Comparison of ENCODE assay signal across 30 mouse cellular contexts in genomic region chr16:56867591-56867990, GRCm38 (mm10). TPM values are rescaled to one million over a fixed set of nuclear protein-coding genes. Genes with fewer than 3 reads are reported as not detected.
DNase-seq lines count a peak whose midpoint lies in the region; ATAC-seq and TF ChIP-seq lines count a peak whose summit lies in the region.
"Had no signal": no experiment of that assay in that cellular context is flagged by ENCODE, and none has a peak within 500 bp of the region (broad histone marks: within the 10 kb centered on the region; RNA-seq: fewer than 3 reads in every experiment).

No protein-coding gene starts in this region.

- no peak for TF ChIP-seq CTCF in lung, postnatal 0 days (IDR thresholded peaks at IDR 0.05)
- TF ChIP-seq CTCF in liver, postnatal 0 days (IDR thresholded peaks at IDR 0.05; ENCODE audit: low read depth), result no peak

- peak; percentile 64; the same call in 1 of the 2 replicates for ATAC-seq in lung, embryonic 16.5 days (ENCODE audit: low read depth)
- ATAC-seq in lung, postnatal 0 days, result no peak
- ATAC-seq in liver, postnatal 0 days, result no peak
- ATAC-seq: activated CD4-positive, CD25-positive, alpha-beta regulatory T cell, adult 4 months; forebrain, embryonic 14.5 days; inflammation-experienced regulatory T-cells, adult 6 months; midbrain, embryonic 13.5 days had no signal

- DNase-seq in kidney, postnatal 4 days, result peak; percentile 17 to 19
- DNase-seq in kidney, adult 11 months, result no peak
- no peak for DNase-seq in lung, postnatal 0 days (ENCODE audit: low spot score)
- peak; percentile 3 to 12 for DNase-seq in layer of hippocampus, adult 8-10 months (ENCODE audit: low spot score in 2 of 2)
- DNase-seq in layer of hippocampus, postnatal 36 days, result peak; percentile 5 to 7
- DNase-seq in liver, postnatal 0 days, result no peak
- DNase-seq in spleen, postnatal 36 days (ENCODE audit: low spot score in 2 of 2), result no peak
- DNase-seq: adrenal gland, adult 2 months; B cell, adult 2 months; cerebellum, adult 11 months; cerebellum, adult 9-10 months; cerebellum, postnatal 36 days; gastrocnemius, postnatal 10 days; heart, postnatal 14 days; kidney, adult 2 months; kidney, postnatal 25 days; liver; lung, postnatal 4 days; thymus, postnatal 14 days had no signal

- 34% methylated on average over 4 of the region's 4 CpGs for WGBS in lung, embryonic 16.5 days
- WGBS in lung, postnatal 0 days, result 44% methylated on average over 4 of the region's 4 CpGs
- 66% methylated on average over 4 of the region's 4 CpGs for WGBS in liver, postnatal 0 days (ENCODE audit: insufficient replicate concordance)

- H3K4me1 ChIP-seq in lung, embryonic 16.5 days (replicated peaks; ENCODE audit: control insufficient read depth, insufficient read depth, low read length), result peaks cover 2% of the 10 kb centered on the region; the same call in 1 of the 2 replicates
- no peaks in the 10 kb centered on the region for H3K4me1 ChIP-seq in lung, postnatal 0 days (ENCODE audit: insufficient read depth, low read depth, low read length)
- no peaks in the 10 kb centered on the region for H3K4me1 ChIP-seq in liver, postnatal 0 days (ENCODE audit: insufficient read depth)
- H3K4me1 ChIP-seq: heart, embryonic 13.5 days; hindbrain, embryonic 10.5 days; hindbrain, embryonic 15.5 days; megakaryocyte, embryonic 14.5 days; midbrain, embryonic 13.5 days; neural tube, embryonic 13.5 days had no signal

- H3K36me3 ChIP-seq in lung, embryonic 16.5 days (ENCODE audit: control insufficient read depth, insufficient read depth, low read length), result no peaks in the 10 kb centered on the region
- no peaks in the 10 kb centered on the region for H3K36me3 ChIP-seq in lung, postnatal 0 days (ENCODE audit: insufficient read depth, low read length)
- no peaks in the 10 kb centered on the region for H3K36me3 ChIP-seq in liver, postnatal 0 days (replicated peaks; ENCODE audit: insufficient read depth, low read length)
- H3K36me3 ChIP-seq: heart, embryonic 13.5 days; hindbrain, embryonic 10.5 days; hindbrain, embryonic 15.5 days; midbrain, embryonic 13.5 days; neural tube, embryonic 13.5 days had no signal

- H3K4me3 ChIP-seq in lung, embryonic 16.5 days (ENCODE audit: low read length), result no peak overlapping the region
- no peak overlapping the region for H3K4me3 ChIP-seq in lung, postnatal 0 days (ENCODE audit: low read depth, low read length)
- no peak overlapping the region for H3K4me3 ChIP-seq in liver, postnatal 0 days (ENCODE audit: low read depth, low read length)
- H3K4me3 ChIP-seq: heart, embryonic 13.5 days; hindbrain, embryonic 10.5 days; hindbrain, embryonic 15.5 days; megakaryocyte, embryonic 14.5 days; midbrain, embryonic 13.5 days; neural tube, embryonic 13.5 days had no signal

- no peaks in the 10 kb centered on the region for H3K9me3 ChIP-seq in lung, embryonic 16.5 days (ENCODE audit: control insufficient read depth, low read length)
- H3K9me3 ChIP-seq in lung, postnatal 0 days (ENCODE audit: low read length), result no peaks in the 10 kb centered on the region
- H3K9me3 ChIP-seq in liver, postnatal 0 days (ENCODE audit: low read length), result no peaks in the 10 kb centered on the region
- H3K9me3 ChIP-seq: heart, embryonic 13.5 days; hindbrain, embryonic 10.5 days; hindbrain, embryonic 15.5 days; midbrain, embryonic 13.5 days; neural tube, embryonic 13.5 days had no signal

- H3K9ac ChIP-seq in lung, embryonic 16.5 days (ENCODE audit: low read length), result no peak overlapping the region
- H3K9ac ChIP-seq in lung, postnatal 0 days (replicated peaks; ENCODE audit: low read depth), result no peak overlapping the region
- no peak overlapping the region for H3K9ac ChIP-seq in liver, postnatal 0 days (replicated peaks)
- H3K9ac ChIP-seq: heart, embryonic 13.5 days; hindbrain, embryonic 15.5 days; liver, embryonic 14.5 days; midbrain, embryonic 13.5 days; neural tube, embryonic 13.5 days had no signal

- no peak overlapping the region for H3K27ac ChIP-seq in lung, embryonic 16.5 days (ENCODE audit: low read length)
- H3K27ac ChIP-seq in lung, postnatal 0 days (ENCODE audit: low read length), result no peak overlapping the region
- H3K27ac ChIP-seq in liver, postnatal 0 days (ENCODE audit: low read depth), result no peak overlapping the region
- H3K27ac ChIP-seq: heart, embryonic 13.5 days; hindbrain, embryonic 10.5 days; hindbrain, embryonic 15.5 days; liver, embryonic 14.5 days; midbrain, embryonic 13.5 days; neural tube, embryonic 13.5 days had no signal

- no peak for TF ChIP-seq EP300 in lung, postnatal 0 days (IDR thresholded peaks at IDR 0.05)
- TF ChIP-seq EP300 in liver, postnatal 0 days (IDR thresholded peaks at IDR 0.05; ENCODE audit: low read depth), result no peak

- H3K27me3 ChIP-seq in lung, embryonic 16.5 days (ENCODE audit: control insufficient read depth, insufficient read depth, low read depth, low read length), result no peaks in the 10 kb centered on the region
- no peaks in the 10 kb centered on the region for H3K27me3 ChIP-seq in lung, postnatal 0 days (replicated peaks; ENCODE audit: insufficient read depth, low read length)
- H3K27me3 ChIP-seq in liver, postnatal 0 days (ENCODE audit: insufficient read depth, low read length), result no peaks in the 10 kb centered on the region
- H3K27me3 ChIP-seq: heart, embryonic 13.5 days; hindbrain, embryonic 15.5 days; megakaryocyte, embryonic 14.5 days; midbrain, embryonic 13.5 days; neural tube, embryonic 13.5 days had no signal

- H3K4me2 ChIP-seq in lung, embryonic 16.5 days (ENCODE audit: low read depth, low read length), result no peak overlapping the region
- no peak overlapping the region for H3K4me2 ChIP-seq in lung, postnatal 0 days (replicated peaks; ENCODE audit: low read depth, low read length)
- no peak overlapping the region for H3K4me2 ChIP-seq in liver, postnatal 0 days (ENCODE audit: low read depth, low read length)
- H3K4me2 ChIP-seq: heart, embryonic 13.5 days; hindbrain, embryonic 15.5 days; midbrain, embryonic 13.5 days; neural tube, embryonic 13.5 days had no signal

RNA-seq across cellular contexts. Expression of gene Tmem45a, which starts 18.4 kb away (rescaled TPM):
- 42.5 and 46.9 TPM in 2 replicates for polyA plus RNA-seq in lung, embryonic 16.5 days (2015; fragmentation: Nextera tagmentation; extraction: Ambion mirVana)
- polyA plus RNA-seq in lung, postnatal 0 days (2015; fragmentation: Nextera tagmentation; extraction: Ambion mirVana), result 21.9 and 26.7 TPM in 2 replicates
- 1 to 10 TPM in 2 of 4 experiments, under 1 TPM in 2; 0.47 to 1.1 (median 0.80) TPM for total RNA-seq in layer of hippocampus, adult 8-10 months (2022)
- 1 to 10 TPM; 2.0 to 2.2 TPM for total RNA-seq in layer of hippocampus, postnatal 36 days (2021)
- 0.40 and 1.1 TPM in 2 replicates for polyA plus RNA-seq in liver, postnatal 0 days (2015; fragmentation: Nextera tagmentation; extraction: Ambion mirVana)
- polyA plus RNA-seq: activated CD4-positive, CD25-positive, alpha-beta regulatory T cell, adult 4 months had no signal

Comparison
In these comparisons a context has a peak if more than half of its experiments do, and no peak if none do; other contexts are left out.
1. DNase-seq: peak in kidney, postnatal 4 days (2 of 2), layer of hippocampus, adult 8-10 months (2 of 2) and layer of hippocampus, postnatal 36 days (2 of 2); none in kidney, adult 11 months (single experiment), lung, postnatal 0 days (single experiment), liver, postnatal 0 days (single experiment) and spleen, postnatal 36 days (0 of 2).
2. RNA of gene Tmem45a, which starts 18.4 kb away (polyA plus RNA-seq): 42.5 to 46.9 TPM in lung, embryonic 16.5 days and 21.9 to 26.7 TPM in lung, postnatal 0 days; 0.40 to 1.1 TPM in liver, postnatal 0 days; every median in the first group is over 10 times any median in the second.